Mouse (Mus musculus): ENCODE measurements around the gene Olfm2. TPM values are rescaled to one million over a fixed set of nuclear protein-coding genes. Genes with fewer than 3 reads are reported as not detected.

Olfm2 gene
- polyA plus RNA-seq, 1 experiment = 0.11 TPM

DNA sequence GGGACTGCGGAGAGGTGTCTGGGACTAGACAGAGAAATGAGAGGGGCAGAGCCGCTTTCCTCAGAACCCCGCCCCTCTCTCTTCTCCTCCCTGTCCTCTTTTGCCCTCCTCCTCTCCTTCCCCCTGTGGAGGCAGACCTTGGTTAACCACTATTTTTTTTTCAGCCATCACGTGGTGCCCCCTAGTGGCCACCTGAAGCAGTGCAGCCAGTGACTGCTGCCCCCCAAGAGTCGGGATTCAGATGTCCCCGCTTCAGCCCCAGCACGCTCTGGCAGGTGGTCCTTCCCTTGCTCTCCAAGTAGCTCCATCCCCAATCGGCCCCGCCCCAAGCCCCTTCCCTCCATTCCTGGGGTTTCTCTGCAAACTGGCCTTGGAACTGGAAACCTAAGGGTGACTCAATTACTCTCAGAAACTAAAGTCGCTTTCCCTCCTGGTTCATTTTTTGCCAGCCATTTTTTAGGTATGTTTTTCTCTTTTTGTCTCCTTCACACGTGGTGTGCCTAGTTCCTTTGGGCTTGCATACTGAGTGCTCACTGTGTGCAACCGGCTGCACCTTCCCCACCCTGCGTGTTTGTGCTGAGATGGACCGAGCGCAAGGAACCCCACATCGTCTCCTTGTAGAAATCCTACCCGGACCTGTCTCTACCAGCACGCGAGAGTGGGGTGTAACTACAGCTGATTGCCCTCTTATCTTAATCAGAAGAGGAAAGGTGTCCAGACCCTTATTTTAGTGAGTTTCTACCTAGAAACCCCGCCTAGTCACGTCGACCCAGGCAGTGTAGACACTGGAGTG is 2.0 kb downstream of the Olfm2 start:
- no peaks in the 10 kb centered on the region for H3K79me2 ChIP-seq (ENCODE audit: control insufficient read depth, insufficient read depth)
- H3ac ChIP-seq (ENCODE audit: control insufficient read depth, insufficient read length) = no peak overlapping the region
- H3K27me3 ChIP-seq (ENCODE audit: control insufficient read depth, insufficient read depth, insufficient read length) = peaks cover 36% of the 10 kb centered on the region
- TF ChIP-seq REST (IDR thresholded peaks at IDR 0.05; ENCODE audit: insufficient read depth, insufficient read length) = no peak
- no peak for TF ChIP-seq E2F4 (IDR thresholded peaks at IDR 0.05; ENCODE audit: insufficient read depth)
- no peak for TF ChIP-seq MYOD1 (IDR thresholded peaks at IDR 0.05; ENCODE audit: control insufficient read depth in 1 of 3, insufficient read length in 2 of 3, low read depth in 2 of 3)
- TF ChIP-seq USF1 (IDR thresholded peaks at IDR 0.05; ENCODE audit: low read depth) = no peak
- TF ChIP-seq TCF12 (IDR thresholded peaks at IDR 0.05; ENCODE audit: insufficient read depth, poor library complexity, severe bottlenecking) = no peak
- TF ChIP-seq POLR2A (IDR thresholded peaks at IDR 0.05; ENCODE audit: insufficient read length, low read depth) = no peak
- TF ChIP-seq POLR2AphosphoS2 (IDR thresholded peaks at IDR 0.05; ENCODE audit: insufficient read length, low read depth) = no peak
- no peak for TF ChIP-seq SRF (IDR thresholded peaks at IDR 0.05; ENCODE audit: control insufficient read depth, insufficient read length, low read depth)
- TF ChIP-seq CEBPB (IDR thresholded peaks at IDR 0.05; ENCODE audit: insufficient read depth, poor library complexity, severe bottlenecking) = no peak
- no peak for TF ChIP-seq MAX (IDR thresholded peaks at IDR 0.05; ENCODE audit: low read depth)
- TF ChIP-seq TCF3 (IDR thresholded peaks at IDR 0.05; ENCODE audit: insufficient read length, low read depth) = no peak
- TF ChIP-seq MYOG (IDR thresholded peaks at IDR 0.05; ENCODE audit: control insufficient read depth in 1 of 3, insufficient read depth in 1 of 3, insufficient read length in 2 of 3, low read depth in 2 of 3) = no peak
- no peak overlapping the region for H3K4me3 ChIP-seq
- H3K4me2 ChIP-seq (ENCODE audit: low read depth) = no peak overlapping the region
- H3K36me3 ChIP-seq (ENCODE audit: control insufficient read depth, insufficient read depth) = no peaks in the 10 kb centered on the region

DNA sequence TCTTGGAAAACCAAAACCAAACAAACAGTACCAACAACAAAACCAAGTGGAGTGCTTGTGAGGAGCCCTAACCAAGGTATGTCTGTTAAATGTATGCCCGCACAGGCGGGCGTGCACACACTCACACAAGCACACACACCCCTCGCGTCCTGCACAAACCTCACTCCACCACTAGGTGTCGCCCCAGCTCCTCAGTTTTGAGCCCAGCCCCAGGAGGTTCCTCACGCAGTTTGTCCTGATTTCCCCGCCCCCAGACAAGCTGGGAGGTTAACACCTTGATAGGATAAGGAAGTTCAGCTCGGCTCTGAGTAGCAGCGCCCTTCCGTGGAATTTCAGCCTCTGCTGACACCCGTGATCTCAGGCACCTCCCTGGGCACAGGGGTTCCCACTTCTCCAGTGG is 5.7 kb downstream of the Olfm2 start:
- Histone ChIP-seq H3K4me2 (ENCODE audit: low read depth) (peak overlapping the region; percentile 68), H3K4me3 (no peak overlapping the region), H3K36me3 (ENCODE audit: control insufficient read depth, insufficient read depth) (no peaks in the 10 kb centered on the region), H3K79me2 (ENCODE audit: control insufficient read depth, insufficient read depth) (no peaks in the 10 kb centered on the region), H3ac (ENCODE audit: control insufficient read depth, insufficient read length) (no peak overlapping the region), H3K27me3 (ENCODE audit: control insufficient read depth, insufficient read depth, insufficient read length) (peaks cover 20% of the 10 kb centered on the region)
- TF ChIP-seq SRF (IDR thresholded peaks at IDR 0.05; ENCODE audit: control insufficient read depth, insufficient read length, low read depth) (no peak), POLR2A (IDR thresholded peaks at IDR 0.05; ENCODE audit: insufficient read length, low read depth) (no peak), E2F4 (IDR thresholded peaks at IDR 0.05; ENCODE audit: insufficient read depth) (no peak), REST (IDR thresholded peaks at IDR 0.05; ENCODE audit: insufficient read depth, insufficient read length) (no peak), CEBPB (IDR thresholded peaks at IDR 0.05; ENCODE audit: insufficient read depth, poor library complexity, severe bottlenecking) (no peak), MAX (IDR thresholded peaks at IDR 0.05; ENCODE audit: low read depth) (no peak)

DNA sequence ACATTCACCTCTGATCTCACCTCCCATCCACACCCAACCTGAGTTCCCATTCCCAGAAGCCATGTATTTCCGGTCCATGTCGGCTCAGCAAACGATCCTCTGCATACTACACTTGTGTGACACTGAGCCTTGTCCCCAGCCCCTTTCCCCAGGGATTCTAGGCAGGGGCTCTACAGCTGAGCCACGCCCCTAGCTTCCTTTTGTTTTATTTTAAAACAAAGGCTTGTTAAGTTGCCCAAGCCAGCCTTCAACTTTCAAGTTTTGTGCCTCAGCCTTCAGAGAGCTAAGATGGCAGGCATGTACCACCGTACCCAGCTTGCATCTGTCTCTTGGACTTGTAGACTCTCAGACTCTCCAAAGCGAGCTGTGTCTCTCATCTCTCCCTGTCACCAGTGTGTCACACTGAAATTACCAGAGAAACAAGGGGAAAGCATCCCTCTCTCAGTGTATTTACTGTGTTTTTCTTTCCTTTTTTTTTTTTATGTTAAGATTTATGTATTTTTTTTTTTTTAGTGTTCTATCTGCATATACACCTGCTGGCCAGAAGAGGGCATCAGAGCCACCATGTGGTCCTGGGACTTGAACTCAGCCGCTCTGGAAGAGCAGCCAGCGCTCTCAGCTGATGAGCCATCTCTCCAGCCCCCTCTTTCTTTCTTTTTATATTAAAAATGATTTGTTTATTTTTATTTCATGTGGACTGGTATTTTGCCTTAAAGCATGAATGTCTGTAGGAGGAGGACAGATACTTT is 7.7 kb downstream of the Olfm2 start:
- no peaks in the 10 kb centered on the region for H3K79me2 ChIP-seq (ENCODE audit: control insufficient read depth, insufficient read depth)
- H3K27me3 ChIP-seq (ENCODE audit: control insufficient read depth, insufficient read depth, insufficient read length) = peaks cover 20% of the 10 kb centered on the region
- no peaks in the 10 kb centered on the region for H3K36me3 ChIP-seq (ENCODE audit: control insufficient read depth, insufficient read depth)
- no peak overlapping the region for H3K4me2 ChIP-seq (ENCODE audit: low read depth)
- TF ChIP-seq MAX (IDR thresholded peaks at IDR 0.05; ENCODE audit: low read depth) = no peak
- TF ChIP-seq MYOD1 (IDR thresholded peaks at IDR 0.05; ENCODE audit: control insufficient read depth in 1 of 3, insufficient read length in 2 of 3, low read depth in 2 of 3) = no peak
- no peak for TF ChIP-seq USF1 (IDR thresholded peaks at IDR 0.05; ENCODE audit: low read depth)
- no peak for TF ChIP-seq MYOG (IDR thresholded peaks at IDR 0.05; ENCODE audit: control insufficient read depth in 1 of 3, insufficient read depth in 1 of 3, insufficient read length in 2 of 3, low read depth in 2 of 3)
- no peak for TF ChIP-seq REST (IDR thresholded peaks at IDR 0.05; ENCODE audit: insufficient read depth, insufficient read length)
- no peak for TF ChIP-seq E2F4 (IDR thresholded peaks at IDR 0.05; ENCODE audit: insufficient read depth)
- no peak for TF ChIP-seq POLR2A (IDR thresholded peaks at IDR 0.05; ENCODE audit: insufficient read length, low read depth)
- TF ChIP-seq CEBPB (IDR thresholded peaks at IDR 0.05; ENCODE audit: insufficient read depth, poor library complexity, severe bottlenecking) = no peak
- no peak for TF ChIP-seq TCF3 (IDR thresholded peaks at IDR 0.05; ENCODE audit: insufficient read length, low read depth)
- TF ChIP-seq POLR2AphosphoS2 (IDR thresholded peaks at IDR 0.05; ENCODE audit: insufficient read length, low read depth) = no peak
- no peak for TF ChIP-seq TCF12 (IDR thresholded peaks at IDR 0.05; ENCODE audit: insufficient read depth, poor library complexity, severe bottlenecking)
- no peak overlapping the region for H3ac ChIP-seq (ENCODE audit: control insufficient read depth, insufficient read length)
- no peak overlapping the region for H3K4me3 ChIP-seq

DNA sequence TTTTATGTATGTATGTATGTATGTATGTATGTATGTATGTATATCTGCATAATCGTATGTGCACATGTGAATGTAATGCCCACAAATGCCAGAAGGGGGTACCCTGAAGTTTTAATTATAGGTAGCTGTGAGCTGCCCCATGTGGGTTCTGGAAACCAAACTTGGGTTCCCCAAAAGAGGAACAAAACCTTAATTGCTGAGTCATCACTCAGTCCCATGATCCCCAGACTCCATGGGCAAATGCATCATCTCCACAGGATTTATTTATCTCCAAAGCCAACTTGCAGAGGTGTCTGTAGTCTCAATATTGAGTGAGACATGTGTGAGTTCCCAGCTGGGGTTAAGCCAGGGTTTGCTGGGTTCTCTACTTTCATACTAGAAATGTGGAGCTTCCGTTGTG is 8.9 kb downstream of the Olfm2 start:
- no peak overlapping the region for H3K4me2 ChIP-seq (ENCODE audit: low read depth)
- H3K79me2 ChIP-seq (ENCODE audit: control insufficient read depth, insufficient read depth) = no peaks in the 10 kb centered on the region
- H3K36me3 ChIP-seq (ENCODE audit: control insufficient read depth, insufficient read depth) = no peaks in the 10 kb centered on the region
- no peak overlapping the region for H3K4me3 ChIP-seq
- no peak for TF ChIP-seq POLR2A (IDR thresholded peaks at IDR 0.05; ENCODE audit: insufficient read length, low read depth)
- H3K27me3 ChIP-seq (ENCODE audit: control insufficient read depth, insufficient read depth, insufficient read length) = peaks cover 24% of the 10 kb centered on the region
- no peak overlapping the region for H3ac ChIP-seq (ENCODE audit: control insufficient read depth, insufficient read length)

DNA sequence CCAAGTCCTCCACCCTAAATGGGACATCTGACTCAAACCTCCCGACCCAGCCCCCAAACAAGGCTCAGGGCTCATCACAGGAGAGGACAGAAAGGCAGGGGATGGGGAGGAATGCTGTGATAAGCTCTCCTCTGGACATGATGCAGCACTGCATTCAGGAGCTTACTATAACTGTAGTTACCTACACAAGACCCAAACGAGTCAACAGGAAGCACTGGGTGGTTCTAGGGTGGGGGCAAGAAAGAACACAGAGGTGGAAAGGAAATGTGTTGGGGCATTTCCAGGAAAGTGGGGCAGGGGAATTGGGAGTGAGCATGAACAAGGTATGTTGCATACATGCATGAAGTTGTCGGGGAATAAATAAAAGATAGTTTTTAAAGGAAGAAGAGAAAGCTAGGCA is 11.5 kb downstream of the Olfm2 start:
- H3ac ChIP-seq (ENCODE audit: control insufficient read depth, insufficient read length) = no peak overlapping the region
- peaks cover 21% of the 10 kb centered on the region for H3K27me3 ChIP-seq (ENCODE audit: control insufficient read depth, insufficient read depth, insufficient read length)
- H3K4me2 ChIP-seq (ENCODE audit: low read depth) = no peak overlapping the region
- H3K4me3 ChIP-seq = no peak overlapping the region
- no peaks in the 10 kb centered on the region for H3K79me2 ChIP-seq (ENCODE audit: control insufficient read depth, insufficient read depth)
- no peaks in the 10 kb centered on the region for H3K36me3 ChIP-seq (ENCODE audit: control insufficient read depth, insufficient read depth)
- no peak for TF ChIP-seq SRF (IDR thresholded peaks at IDR 0.05; ENCODE audit: control insufficient read depth, insufficient read length, low read depth)
- TF ChIP-seq CEBPB (IDR thresholded peaks at IDR 0.05; ENCODE audit: insufficient read depth, poor library complexity, severe bottlenecking) = no peak

Data from myocyte (in vitro differentiated cells).